Mouse (Mus musculus): ENCODE measurements around the gene Gm20388. TPM values are rescaled to one million over a fixed set of nuclear protein-coding genes. Genes with fewer than 3 reads are reported as not detected.

The Gm20388 gene
- polyA plus RNA-seq, 1 experiment, result 18.7 TPM

- WGBS, result 43% methylated on average over 10 of the region's 10 CpGs
- Histone ChIP-seq H3K4me3 (replicated peaks; ENCODE audit: insufficient read depth, low read depth, low read length) (no peak overlapping the region), H3K4me1 (ENCODE audit: control insufficient read depth, insufficient read depth, low read length) (peaks cover 18% of the 10 kb centered on the region), H3K27me3 (ENCODE audit: control insufficient read depth, insufficient read depth, low read length) (no peaks in the 10 kb centered on the region), H3K27ac (ENCODE audit: insufficient read depth, low read length) (no peak overlapping the region)
- TF ChIP-seq CTCF (IDR thresholded peaks at IDR 0.05; ENCODE audit: borderline replicate concordance, insufficient read depth, low read depth, low read length) (no peak), POLR2A (IDR thresholded peaks at IDR 0.05; ENCODE audit: borderline replicate concordance, insufficient read depth, low read length) (no peak)
- DNase-seq, result no peak
Measured at GRCm38 (mm10) chr8:120178124-120178514, 267.5 kb downstream of the Gm20388 start.

- peak; percentile 85 to 94 for DNase-seq
- Histone ChIP-seq H3K27ac (ENCODE audit: insufficient read depth, low read length) (no peak overlapping the region), H3K4me1 (ENCODE audit: control insufficient read depth, insufficient read depth, low read length) (peaks cover 17% of the 10 kb centered on the region), H3K4me3 (replicated peaks; ENCODE audit: insufficient read depth, low read depth, low read length) (peak overlapping the region; percentile 28), H3K27me3 (ENCODE audit: control insufficient read depth, insufficient read depth, low read length) (no peaks in the 10 kb centered on the region)
- TF ChIP-seq CTCF (IDR thresholded peaks at IDR 0.05; ENCODE audit: borderline replicate concordance, insufficient read depth, low read depth, low read length) (peak; percentile 94), POLR2A (IDR thresholded peaks at IDR 0.05; ENCODE audit: borderline replicate concordance, insufficient read depth, low read length) (no peak)
- WGBS, result under 1% methylated on average over 10 of the region's 10 CpGs
Measured at GRCm38 (mm10) chr8:120179027-120179431, 268.4 kb downstream of the Gm20388 start.

DNA sequence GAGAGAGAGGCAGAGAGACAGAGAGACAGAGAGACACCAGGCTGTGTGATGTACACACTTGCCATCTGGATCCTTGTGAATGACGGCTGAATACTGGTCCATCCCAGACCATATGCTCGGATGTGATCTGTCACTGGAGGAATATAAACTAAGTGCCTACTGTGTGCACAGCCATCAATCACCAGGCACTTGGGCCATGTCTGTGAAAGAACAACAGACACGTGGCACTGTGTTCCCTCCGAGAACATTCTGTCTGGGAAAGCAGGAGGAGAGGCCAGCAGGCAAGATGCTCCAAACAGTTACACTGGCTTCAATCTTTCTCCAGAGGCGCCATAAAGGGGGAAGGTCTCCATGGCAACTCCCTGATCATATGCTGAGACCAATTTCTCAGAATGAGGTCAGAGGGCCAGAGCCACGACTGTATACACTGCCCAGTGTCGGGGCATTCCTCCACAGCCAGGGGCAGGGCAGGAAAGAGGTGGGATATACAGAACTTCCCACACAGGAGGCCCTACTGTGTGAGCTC lies 269.9 kb downstream of the Gm20388 start:
- no peak for DNase-seq
- Histone ChIP-seq H3K27me3 (ENCODE audit: control insufficient read depth, insufficient read depth, low read length) (no peaks in the 10 kb centered on the region), H3K4me3 (replicated peaks; ENCODE audit: insufficient read depth, low read depth, low read length) (no peak overlapping the region), H3K4me1 (ENCODE audit: control insufficient read depth, insufficient read depth, low read length) (peaks cover 10% of the 10 kb centered on the region), H3K27ac (ENCODE audit: insufficient read depth, low read length) (no peak overlapping the region)
- TF ChIP-seq CTCF (IDR thresholded peaks at IDR 0.05; ENCODE audit: borderline replicate concordance, insufficient read depth, low read depth, low read length) (no peak), POLR2A (IDR thresholded peaks at IDR 0.05; ENCODE audit: borderline replicate concordance, insufficient read depth, low read length) (no peak)
- 86% methylated on average over 7 of the region's 7 CpGs for WGBS

GRCm38 (mm10) chr8:120181274-120181673 lies 270.6 kb downstream of the Gm20388 start:
- 73% methylated on average over 5 of the region's 5 CpGs for WGBS

GRCm38 (mm10) chr8:120181861-120182414 lies 271.3 kb downstream of the Gm20388 start:
- Histone ChIP-seq H3K27ac (ENCODE audit: insufficient read depth, low read length) (no peak overlapping the region), H3K4me1 (ENCODE audit: control insufficient read depth, insufficient read depth, low read length) (peaks cover 14% of the 10 kb centered on the region), H3K27me3 (ENCODE audit: control insufficient read depth, insufficient read depth, low read length) (no peaks in the 10 kb centered on the region), H3K4me3 (replicated peaks; ENCODE audit: insufficient read depth, low read depth, low read length) (no peak overlapping the region)
- no peak for TF ChIP-seq POLR2A (IDR thresholded peaks at IDR 0.05; ENCODE audit: borderline replicate concordance, insufficient read depth, low read length)
- TF ChIP-seq CTCF (IDR thresholded peaks at IDR 0.05; ENCODE audit: borderline replicate concordance, insufficient read depth, low read depth, low read length), result no peak
- WGBS, result 69% methylated on average over 4 of the region's 4 CpGs
- DNase-seq, result no peak

More at GRCm38 (mm10) chr8:120181274-120181673, 270.6 kb downstream of the Gm20388 start:
- no peaks in the 10 kb centered on the region for H3K27me3 ChIP-seq (ENCODE audit: control insufficient read depth, insufficient read depth, low read length)
- TF ChIP-seq CTCF (IDR thresholded peaks at IDR 0.05; ENCODE audit: borderline replicate concordance, insufficient read depth, low read depth, low read length) (no peak), POLR2A (IDR thresholded peaks at IDR 0.05; ENCODE audit: borderline replicate concordance, insufficient read depth, low read length) (no peak)
- no peak overlapping the region for H3K4me3 ChIP-seq (replicated peaks; ENCODE audit: insufficient read depth, low read depth, low read length)
- DNase-seq, result no peak
- no peak overlapping the region for H3K27ac ChIP-seq (ENCODE audit: insufficient read depth, low read length)
- H3K4me1 ChIP-seq (ENCODE audit: control insufficient read depth, insufficient read depth, low read length), result peaks cover 14% of the 10 kb centered on the region

- no peak overlapping the region for H3K27ac ChIP-seq (ENCODE audit: insufficient read depth, low read length)
- H3K27me3 ChIP-seq (ENCODE audit: control insufficient read depth, insufficient read depth, low read length), result no peaks in the 10 kb centered on the region
- 52% methylated on average over 9 of the region's 9 CpGs for WGBS
- TF ChIP-seq CTCF (IDR thresholded peaks at IDR 0.05; ENCODE audit: borderline replicate concordance, insufficient read depth, low read depth, low read length) (no peak), POLR2A (IDR thresholded peaks at IDR 0.05; ENCODE audit: borderline replicate concordance, insufficient read depth, low read length) (no peak)
- peaks cover 7% of the 10 kb centered on the region; the same call in 1 of the 2 replicates for H3K4me1 ChIP-seq (ENCODE audit: control insufficient read depth, insufficient read depth, low read length)
- no peak overlapping the region for H3K4me3 ChIP-seq (replicated peaks; ENCODE audit: insufficient read depth, low read depth, low read length)
- no peak for DNase-seq
Measured at GRCm38 (mm10) chr8:120184366-120184765, 273.7 kb downstream of the Gm20388 start.

- Histone ChIP-seq H3K27me3 (ENCODE audit: control insufficient read depth, insufficient read depth, low read length) (no peaks in the 10 kb centered on the region), H3K4me3 (replicated peaks; ENCODE audit: insufficient read depth, low read depth, low read length) (no peak overlapping the region), H3K27ac (ENCODE audit: insufficient read depth, low read length) (no peak overlapping the region), H3K4me1 (ENCODE audit: control insufficient read depth, insufficient read depth, low read length) (peaks cover 12% of the 10 kb centered on the region; the same call in 1 of the 2 replicates)
- no peak for TF ChIP-seq CTCF (IDR thresholded peaks at IDR 0.05; ENCODE audit: borderline replicate concordance, insufficient read depth, low read depth, low read length)
- TF ChIP-seq POLR2A (IDR thresholded peaks at IDR 0.05; ENCODE audit: borderline replicate concordance, insufficient read depth, low read length), result no peak
- no peak for DNase-seq
- WGBS, result 29% methylated on average over 17 of the region's 17 CpGs
Measured at GRCm38 (mm10) chr8:120184850-120185792, 274.5 kb downstream of the Gm20388 start.
